ENCODE assay signal across 23 mouse cellular contexts in the genomic region with DNA sequence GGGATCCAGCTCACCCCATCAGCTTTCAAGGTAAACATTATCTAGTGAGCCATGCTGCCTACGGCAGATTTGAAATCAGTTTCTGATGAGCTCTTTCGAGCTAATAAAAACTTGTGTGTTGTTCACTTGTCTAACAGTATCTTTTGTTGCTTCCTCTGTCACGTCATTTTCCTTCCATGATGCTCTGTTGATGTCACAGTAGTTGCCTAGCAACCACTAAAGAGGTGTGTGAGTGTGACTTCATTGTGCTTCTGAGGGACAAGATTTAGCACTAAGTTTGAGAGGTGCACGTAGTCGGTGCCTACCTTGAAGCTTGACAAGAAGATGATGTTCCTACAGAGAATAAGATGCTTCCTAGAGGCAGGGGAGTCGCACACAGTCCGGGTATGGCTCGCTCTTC.
DNase-seq lines count a peak whose midpoint lies in the region; ATAC-seq and TF ChIP-seq lines count a peak whose summit lies in the region.
"Had no signal": no experiment of that assay in that cellular context is flagged by ENCODE, and none has a peak within 500 bp of the region (broad histone marks: within the 10 kb centered on the region; RNA-seq: fewer than 3 reads in every experiment).

No protein-coding gene starts in this region.

- no peaks in the 10 kb centered on the region for H3K27me3 ChIP-seq in testis, adult 2 months (ENCODE audit: control insufficient read depth, insufficient read depth, low read length)
- no peaks in the 10 kb centered on the region for H3K27me3 ChIP-seq in splenic B cell, adult 2 months (ENCODE audit: control insufficient read depth, insufficient read depth, low read length, poor library complexity, severe bottlenecking)
- no peaks in the 10 kb centered on the region for H3K27me3 ChIP-seq in heart, adult 2 months (ENCODE audit: control insufficient read depth, insufficient read depth, low read length)
- no peaks in the 10 kb centered on the region for H3K27me3 ChIP-seq in midbrain, embryonic 14.5 days (ENCODE audit: control insufficient read depth, insufficient read depth, low read length)
- H3K27me3 ChIP-seq: CH12.LX; embryonic facial prominence, embryonic 12.5 days; forebrain, embryonic 13.5 days; forebrain, embryonic 15.5 days; Patski had no signal

- peak overlapping the region; percentile 88 for H3K4me3 ChIP-seq in testis, adult 2 months (ENCODE audit: control insufficient read depth, low read depth, low read length)
- H3K4me3 ChIP-seq in heart, adult 2 months, result no peak overlapping the region
- no peak overlapping the region for H3K4me3 ChIP-seq in midbrain, embryonic 14.5 days (replicated peaks; ENCODE audit: low read depth, low read length)
- H3K4me3 ChIP-seq: embryonic facial prominence, embryonic 10.5 days; embryonic facial prominence, embryonic 12.5 days; forebrain, embryonic 13.5 days; forebrain, embryonic 15.5 days had no signal

- peak; percentile 15; the same call in 1 of the 2 replicates for TF ChIP-seq POLR2A in testis, adult 2 months (IDR thresholded peaks at IDR 0.05; ENCODE audit: control insufficient read depth, low read depth, low read length)
- TF ChIP-seq POLR2A in heart, adult 2 months (IDR thresholded peaks at IDR 0.05; ENCODE audit: insufficient read depth, low read depth, low read length), result no peak

- H3K27ac ChIP-seq in testis, adult 2 months (ENCODE audit: control insufficient read depth, insufficient read depth, low read depth, low read length), result peak overlapping the region; percentile 85
- H3K27ac ChIP-seq in heart, adult 2 months, result no peak overlapping the region
- H3K27ac ChIP-seq in midbrain, embryonic 14.5 days (replicated peaks; ENCODE audit: low read depth, low read length), result no peak overlapping the region
- H3K27ac ChIP-seq: embryonic facial prominence, embryonic 10.5 days; embryonic facial prominence, embryonic 12.5 days; forebrain, embryonic 13.5 days; forebrain, embryonic 15.5 days had no signal

- no peak overlapping the region for H3K9ac ChIP-seq in heart, adult 2 months (ENCODE audit: low read depth, low read length)
- H3K9ac ChIP-seq in midbrain, embryonic 14.5 days (replicated peaks; ENCODE audit: low read length), result no peak overlapping the region
- H3K9ac ChIP-seq: embryonic facial prominence, embryonic 12.5 days; forebrain, embryonic 13.5 days; forebrain, embryonic 15.5 days; forebrain, postnatal 0 days had no signal

- no peaks in the 10 kb centered on the region for H3K4me1 ChIP-seq in testis, adult 2 months (ENCODE audit: control insufficient read depth, insufficient read depth, low read length)
- no peaks in the 10 kb centered on the region for H3K4me1 ChIP-seq in heart, adult 2 months (ENCODE audit: control insufficient read depth, insufficient read depth, low read length)
- H3K4me1 ChIP-seq in midbrain, embryonic 14.5 days (ENCODE audit: control insufficient read depth, insufficient read depth, low read length), result no peaks in the 10 kb centered on the region
- H3K4me1 ChIP-seq: embryonic facial prominence, embryonic 10.5 days; embryonic facial prominence, embryonic 12.5 days; forebrain, embryonic 13.5 days; forebrain, embryonic 15.5 days had no signal

- peaks cover 4% of the 10 kb centered on the region; the same call in 1 of the 2 replicates for H3K36me3 ChIP-seq in testis, adult 2 months (ENCODE audit: control insufficient read depth, insufficient read depth, low read length)
- H3K36me3 ChIP-seq in splenic B cell, adult 2 months (ENCODE audit: control insufficient read depth, insufficient read depth, low read length, poor library complexity, severe bottlenecking), result peaks cover 10% of the 10 kb centered on the region; the same call in 1 of the 2 replicates
- no peaks in the 10 kb centered on the region for H3K36me3 ChIP-seq in heart, adult 2 months (ENCODE audit: control insufficient read depth, insufficient read depth, low read length)
- peaks cover 17% of the 10 kb centered on the region for H3K36me3 ChIP-seq in midbrain, embryonic 14.5 days (ENCODE audit: control insufficient read depth, insufficient read depth, low read length)

- 78% methylated on average over 8 of the region's 8 CpGs for WGBS in heart, adult 2 months
- 78% methylated on average over 8 of the region's 8 CpGs for WGBS in midbrain, embryonic 14.5 days

- DNase-seq in testis, postnatal 14 days (ENCODE audit: low spot score), result no peak
- DNase-seq in induced T-regulatory cell, adult 2 months (ENCODE audit: low read depth), result peak; percentile 62
- DNase-seq in splenic B cell, adult 2 months (ENCODE audit: low read depth, low spot score), result peak; percentile 20
- no peak for DNase-seq in heart, adult 2 months
- no peak for DNase-seq in midbrain, embryonic 14.5 days
- DNase-seq: adrenal gland, adult 8-10 months; adrenal gland, postnatal 14 days; adrenal gland, postnatal 36 days; cerebellum, adult 11-12 months; cerebellum, adult 2 months; cerebellum, adult 9-10 months; cerebellum, postnatal 10 days; cerebellum, postnatal 25 days; forebrain, postnatal 0 days had no signal

- no peaks in the 10 kb centered on the region for H3K9me3 ChIP-seq in midbrain, embryonic 14.5 days (ENCODE audit: control insufficient read depth, low read length)
- H3K9me3 ChIP-seq: embryonic facial prominence, embryonic 10.5 days; embryonic facial prominence, embryonic 12.5 days; forebrain, embryonic 13.5 days; forebrain, embryonic 15.5 days; G1E had no signal

- intact Hi-C loops in heart, adult 2 months (cut with DNase I), result no loop called here

- no peak for TF ChIP-seq CTCF in testis, adult 2 months (IDR thresholded peaks at IDR 0.05; ENCODE audit: control insufficient read depth, insufficient read depth, insufficient replicate concordance, low read depth, low read length)
- TF ChIP-seq CTCF in heart, adult 2 months (IDR thresholded peaks at IDR 0.05), result no peak

- no peak overlapping the region for H3K4me2 ChIP-seq in midbrain, embryonic 14.5 days (ENCODE audit: low read length)
- H3K4me2 ChIP-seq: embryonic facial prominence, embryonic 12.5 days; forebrain, embryonic 13.5 days; forebrain, embryonic 15.5 days had no signal

- no peak for TF ChIP-seq EP300 in heart, adult 2 months (IDR thresholded peaks at IDR 0.05; ENCODE audit: insufficient read depth, low read depth, low read length)

- no peak for ATAC-seq in midbrain, embryonic 14.5 days (ENCODE audit: low FRiP score, low TSS enrichment)
- ATAC-seq: activated CD4-positive, CD25-positive, alpha-beta regulatory T cell, adult 4 months; forebrain, embryonic 13.5 days; forebrain, embryonic 15.5 days; forebrain, postnatal 0 days; Patski had no signal

- no peaks in the 10 kb centered on the region for H3K79me2 ChIP-seq in heart, adult 2 months (replicated peaks; ENCODE audit: control insufficient read depth, insufficient read depth, low read length)

Comparison
In these comparisons a context has a peak if more than half of its experiments do, and no peak if none do; other contexts are left out.
1. DNase-seq: peak in induced T-regulatory cell, adult 2 months (single experiment) and splenic B cell, adult 2 months (single experiment); none in testis, postnatal 14 days (single experiment), heart, adult 2 months (0 of 2) and midbrain, embryonic 14.5 days (single experiment).